Mouse (Mus musculus) heart, postnatal 0 days (tissue): Measurements from ENCODE around the gene Higd1b.

Source experiments
- CTCF ChIP-seq: IDR thresholded peaks from 2 replicates; pipeline ENCODE4 v1.5.1; 2016; ENCODE audit warnings: antibody characterized with exemption, control low read depth, low read depth
- EP300 ChIP-seq: IDR thresholded peaks from 2 replicates; pipeline ENCODE4 v1.6.1; 2016; ENCODE audit warnings: antibody characterized with exemption, low read depth

DNA sequence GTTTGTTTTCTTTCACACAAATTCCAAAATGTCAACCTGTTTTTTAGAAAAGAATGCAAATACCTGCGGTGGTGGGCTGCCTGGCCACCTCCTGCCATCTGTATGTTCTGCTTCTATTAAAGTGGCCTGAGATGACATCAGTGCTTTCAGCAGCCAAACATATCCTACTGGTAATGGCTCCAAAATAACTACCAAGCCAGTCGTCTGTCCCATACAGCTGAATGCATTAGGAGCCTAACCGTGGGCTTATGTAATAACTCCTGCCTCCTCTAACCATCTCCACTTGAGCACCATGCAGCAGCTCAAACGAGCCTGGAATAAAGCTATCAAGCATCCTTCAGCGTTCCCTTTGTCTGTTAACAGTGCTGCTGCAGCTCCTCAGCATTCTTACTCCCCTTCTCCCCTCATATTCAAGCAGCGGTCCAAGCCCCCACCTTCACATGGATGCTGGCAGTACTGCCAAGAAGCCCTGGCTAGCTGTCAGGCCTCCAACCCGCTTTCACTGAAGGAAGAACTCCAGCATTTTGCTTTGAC lies 39.2 kb downstream of the Higd1b start:
- TF ChIP-seq CTCF (no peak), EP300 (no peak)
